Mouse (Mus musculus) midbrain, postnatal 0 days (tissue): ENCODE data around the gene Pcbp4. TPM values are rescaled to one million over a fixed set of nuclear protein-coding genes. Genes with fewer than 3 reads are reported as not detected.

Experiments used
- ATAC-seq: fragments of 200-750 bp; cut with Nextera tagmentation; 2 replicates; pipeline ENCODE4 v1.8.0; 2017; ENCODE audit warnings: moderate number of reproducible peaks, mild to moderate bottlenecking, moderate TSS enrichment, moderate library complexity; ENCODE audit not compliant: low FRiP score
- DNase-seq: peaks from one replicate; pipeline ENCODE4 v3.0.0-alpha.2; 2015; ENCODE audit warnings: low spot score
- H3K27ac ChIP-seq: fragments of 300-500 bp; sonication (generic); 2 replicates; pipeline ENCODE4 v1.5.1; 2014; ENCODE audit warnings: low read depth, mild to moderate bottlenecking, low read length, mixed read lengths
- H3K27me3 ChIP-seq: fragments of 300-500 bp; sonication (generic); 2 replicates; pipeline ENCODE4 v1.6.1; 2014; ENCODE audit warnings: low read length, control low read depth, mixed read lengths; ENCODE audit not compliant: insufficient read depth
- H3K36me3 ChIP-seq: fragments of 300-500 bp; sonication (generic); 2 replicates; pipeline ENCODE4 v1.6.1; 2014; ENCODE audit warnings: low read length, control low read depth, mixed read lengths; ENCODE audit not compliant: insufficient read depth
- H3K4me1 ChIP-seq: fragments of 300-500 bp; sonication (generic); 2 replicates; pipeline ENCODE4 v1.6.1; 2014; ENCODE audit warnings: mild to moderate bottlenecking, control low read depth, antibody characterized with exemption, low read length, mixed read lengths; ENCODE audit not compliant: insufficient read depth
- H3K4me2 ChIP-seq: fragments of 300-500 bp; sonication (generic); 2 replicates; pipeline ENCODE4 v1.6.1; 2014; ENCODE audit warnings: low read depth, mild to moderate bottlenecking, low read length, mixed read lengths; ENCODE audit not compliant: poor library complexity, severe bottlenecking
- H3K4me3 ChIP-seq: fragments of 300-500 bp; sonication (generic); 2 replicates; pipeline ENCODE4 v1.5.1; 2014; ENCODE audit warnings: low read depth, mild to moderate bottlenecking, low read length, moderate library complexity
- H3K9ac ChIP-seq: fragments of 300-500 bp; sonication (generic); replicated peaks from 2 replicates; pipeline ENCODE4 v1.6.1; 2014; ENCODE audit warnings: mild to moderate bottlenecking, low read length, moderate library complexity, mixed read lengths; ENCODE audit not compliant: poor library complexity, severe bottlenecking
- H3K9me3 ChIP-seq: fragments of 300-500 bp; sonication (generic); 2 replicates; pipeline ENCODE4 v1.6.1; 2016; ENCODE audit warnings: low read length, control low read depth
- CTCF ChIP-seq: IDR thresholded peaks from 2 replicates; pipeline ENCODE4 v1.5.1; 2016; ENCODE audit warnings: antibody characterized with exemption, mild to moderate bottlenecking
- WGBS: fragments of 180-500 bp; shearing (Covaris S2); extraction: QIAGEN DNeasy Blood & Tissue Kit; methylation state at CpG from one replicate; pipeline ENCODE4 v1.1.7; 2014; 5-methylcytosine and 5-hydroxymethylcytosine counted together
- polyA plus RNA-seq: library from polyadenylated mRNA; unstranded; fragments of >200 nt; fragmentation: Nextera tagmentation; extraction: Ambion mirVana; gene quantifications from 2 replicates; pipeline ENCODE4 v1.2.1, GENCODE M21; 2015
- total RNA-seq: library from RNA; depleted of rRNA; stranded (reverse); fragments of >200 nt; gene quantifications from 2 replicates; pipeline ENCODE4 v1.2.3, GENCODE M21; 2014

The Pcbp4 gene
- total and polyA plus RNA-seq, 2 experiments from 2014 or later: 242 to 543 TPM

GRCm38 (mm10) chr9:106448498-106449031 lies 4.5 kb upstream of the Pcbp4 start:
- H3K4me2 ChIP-seq: peak overlapping the region; percentile 93
- no peaks in the 10 kb centered on the region for H3K9me3 ChIP-seq
- H3K4me1 ChIP-seq: peaks cover 16% of the 10 kb centered on the region
- H3K9ac ChIP-seq: peak overlapping the region; percentile 66
- peak overlapping the region; percentile 55 for H3K4me3 ChIP-seq
- H3K36me3 ChIP-seq: no peaks in the 10 kb centered on the region
- peak; percentile 81 for TF ChIP-seq CTCF
- WGBS: 2% methylated on average over 23 of the region's 23 CpGs
- peak; percentile 88 for DNase-seq
- no peak; the same call in 1 of the 2 replicates for ATAC-seq
- H3K27me3 ChIP-seq: no peaks in the 10 kb centered on the region
- peak overlapping the region; percentile 69 for H3K27ac ChIP-seq

- no peaks in the 10 kb centered on the region for H3K27me3 ChIP-seq
- no peak for ATAC-seq
- no peaks in the 10 kb centered on the region for H3K36me3 ChIP-seq
- DNase-seq: no peak
- no peak overlapping the region for H3K27ac ChIP-seq
- H3K9ac ChIP-seq: no peak overlapping the region
- no peak overlapping the region for H3K4me2 ChIP-seq
- TF ChIP-seq CTCF: no peak
- peaks cover 19% of the 10 kb centered on the region for H3K4me1 ChIP-seq
- H3K4me3 ChIP-seq: no peak overlapping the region
- 93% methylated on average over 8 of the region's 8 CpGs for WGBS
- H3K9me3 ChIP-seq: no peaks in the 10 kb centered on the region
Observed at GRCm38 (mm10) chr9:106449947-106450346, 3.1 kb upstream of the Pcbp4 start.

DNA sequence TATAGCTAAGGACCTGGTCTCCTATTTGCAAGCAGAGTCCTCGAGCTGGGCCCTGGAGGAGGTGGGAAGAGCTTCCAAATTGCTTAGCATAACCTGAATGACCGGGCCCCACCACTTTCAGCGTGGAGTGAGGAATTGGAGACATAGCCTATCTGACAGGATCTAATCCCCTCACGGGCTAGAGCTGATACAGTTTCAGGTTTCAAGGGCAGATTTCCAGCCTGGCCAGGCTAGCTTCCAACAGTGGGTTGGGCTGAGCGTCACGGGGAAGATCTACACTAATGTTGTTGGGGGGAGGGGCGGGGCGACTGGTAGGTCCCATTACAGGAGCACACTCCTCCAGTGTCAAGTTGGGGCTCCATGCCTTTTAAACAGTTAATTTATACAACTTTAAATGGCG lies 2.4 kb upstream of the Pcbp4 start:
- DNase-seq (no peak), ATAC-seq (no peak)
- Histone ChIP-seq H3K9me3 (no peaks in the 10 kb centered on the region), H3K9ac (no peak overlapping the region), H3K36me3 (no peaks in the 10 kb centered on the region), H3K4me3 (no peak overlapping the region), H3K27ac (no peak overlapping the region), H3K27me3 (no peaks in the 10 kb centered on the region), H3K4me1 (peaks cover 26% of the 10 kb centered on the region), H3K4me2 (no peak overlapping the region)
- 18% methylated on average over 9 of the region's 9 CpGs for WGBS
- no peak for TF ChIP-seq CTCF

DNA sequence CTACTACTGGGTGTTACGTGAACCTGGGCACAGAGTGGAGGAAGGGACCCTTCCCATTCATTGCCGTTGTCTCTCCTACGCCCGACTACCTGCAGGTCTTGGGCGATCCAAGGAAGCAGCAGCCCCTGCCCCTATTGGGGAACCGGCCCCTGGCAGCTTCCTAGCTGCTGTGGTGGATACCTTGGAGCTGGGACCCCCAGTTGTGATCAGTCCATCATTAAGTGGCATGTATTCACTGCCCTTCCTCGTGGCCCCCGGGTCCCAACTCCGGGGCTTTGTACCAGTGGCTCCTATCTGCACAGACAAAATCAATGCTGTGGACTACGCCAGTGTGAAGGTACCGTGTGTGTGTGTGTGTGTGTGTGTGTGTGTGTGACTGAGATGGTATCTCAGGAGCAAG lies 1.8 kb upstream of the Pcbp4 start:
- no peak for ATAC-seq
- Histone ChIP-seq H3K4me3 (no peak overlapping the region), H3K27me3 (no peaks in the 10 kb centered on the region), H3K9me3 (no peaks in the 10 kb centered on the region), H3K9ac (no peak overlapping the region; the same call in 1 of the 2 replicates), H3K4me1 (peaks cover 32% of the 10 kb centered on the region), H3K36me3 (no peaks in the 10 kb centered on the region), H3K4me2 (no peak overlapping the region), H3K27ac (no peak overlapping the region)
- 82% methylated on average over 11 of the region's 11 CpGs for WGBS
- DNase-seq: no peak
- TF ChIP-seq CTCF: no peak

DNA sequence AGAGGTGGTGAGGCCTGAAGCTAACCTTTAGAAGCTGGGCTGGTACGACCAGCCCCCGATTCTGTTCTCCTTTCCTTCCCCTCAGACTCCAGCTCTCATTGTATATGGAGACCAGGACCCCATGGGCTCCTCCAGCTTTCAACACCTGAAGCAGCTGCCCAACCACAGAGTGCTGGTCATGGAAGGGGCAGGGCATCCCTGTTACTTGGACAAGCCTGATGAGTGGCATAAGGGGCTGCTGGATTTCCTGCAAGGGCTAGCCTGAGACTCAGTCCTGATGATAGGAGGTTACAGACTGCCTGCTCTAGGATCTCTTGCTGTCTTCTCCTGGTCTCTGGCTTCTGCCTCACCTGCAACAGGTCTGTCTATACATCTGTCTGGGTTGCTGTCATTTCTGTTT lies 1.2 kb upstream of the Pcbp4 start:
- no peak for TF ChIP-seq CTCF
- Histone ChIP-seq H3K4me2 (no peak overlapping the region), H3K4me3 (no peak overlapping the region), H3K4me1 (peaks cover 37% of the 10 kb centered on the region), H3K9ac (no peak overlapping the region; the same call in 1 of the 2 replicates), H3K27me3 (no peaks in the 10 kb centered on the region), H3K36me3 (peaks cover 2% of the 10 kb centered on the region; the same call in 1 of the 2 replicates), H3K9me3 (no peaks in the 10 kb centered on the region), H3K27ac (peak overlapping the region; percentile 89; the same call in 1 of the 2 replicates)
- ATAC-seq (no peak), DNase-seq (no peak)
- 71% methylated on average over 2 of the region's 2 CpGs for WGBS

GRCm38 (mm10) chr9:106452351-106452750 lies 740 bp upstream of the Pcbp4 start:
- ATAC-seq (no peak), DNase-seq (no peak)
- Histone ChIP-seq H3K27me3 (no peaks in the 10 kb centered on the region), H3K9ac (peak overlapping the region; percentile 96; the same call in 1 of the 2 replicates), H3K9me3 (no peaks in the 10 kb centered on the region), H3K4me3 (no peak overlapping the region; the same call in 1 of the 2 replicates), H3K36me3 (peaks cover 5% of the 10 kb centered on the region; the same call in 1 of the 2 replicates), H3K27ac (peak overlapping the region; percentile 89), H3K4me1 (peaks cover 40% of the 10 kb centered on the region), H3K4me2 (peak overlapping the region; percentile 85)
- no peak for TF ChIP-seq CTCF
- 29% methylated on average over 6 of the region's 6 CpGs for WGBS
